Mouse (Mus musculus) intestine, postnatal 0 days (tissue): ENCODE data around the gene Mtfr2. TPM values are rescaled to one million over a fixed set of nuclear protein-coding genes. Genes with fewer than 3 reads are reported as not detected.
A peak's percentile ranks its signal among the peaks of the same experiment; 100 is the strongest.

Experiments used
- ATAC-seq: fragments of 200-750 bp; cut with Nextera tagmentation; 2 replicates; pipeline ENCODE4 v1.8.0; 2017; ENCODE audit warnings: mild to moderate bottlenecking, moderate TSS enrichment, moderate library complexity
- H3K27ac ChIP-seq: fragments of 300-500 bp; sonication (generic); 2 replicates; pipeline ENCODE4 v1.5.1; 2014; ENCODE audit warnings: mild to moderate bottlenecking, low read depth, low read length, moderate library complexity
- H3K27me3 ChIP-seq: fragments of 300-500 bp; sonication (generic); replicated peaks from 2 replicates; pipeline ENCODE4 v1.6.1; 2014; ENCODE audit warnings: low read length, mixed read lengths; ENCODE audit not compliant: control insufficient read depth, insufficient read depth
- H3K36me3 ChIP-seq: fragments of 300-500 bp; sonication (generic); 2 replicates; pipeline ENCODE4 v1.6.1; 2014; ENCODE audit warnings: mild to moderate bottlenecking, moderate library complexity; ENCODE audit not compliant: control insufficient read depth, insufficient read depth
- H3K4me1 ChIP-seq: fragments of 300-500 bp; sonication (generic); replicated peaks from 2 replicates; pipeline ENCODE4 v1.6.1; 2014; ENCODE audit warnings: antibody characterized with exemption, low read length, mixed read lengths; ENCODE audit not compliant: control insufficient read depth, insufficient read depth
- H3K4me2 ChIP-seq: fragments of 300-500 bp; sonication (generic); replicated peaks from 2 replicates; pipeline ENCODE4 v1.6.1; 2014; ENCODE audit warnings: low read depth, mild to moderate bottlenecking, moderate library complexity
- H3K4me3 ChIP-seq: fragments of 300-500 bp; sonication (generic); 2 replicates; pipeline ENCODE4 v1.5.1; 2014; ENCODE audit warnings: low read depth, low read length
- H3K9ac ChIP-seq: fragments of 300-500 bp; sonication (generic); 2 replicates; pipeline ENCODE4 v1.6.1; 2014; ENCODE audit warnings: mild to moderate bottlenecking, low read depth, low read length
- H3K9me3 ChIP-seq: fragments of 300-500 bp; sonication (generic); 2 replicates; pipeline ENCODE4 v1.6.1; 2016; ENCODE audit warnings: mixed run types; ENCODE audit not compliant: control insufficient read depth
- CTCF ChIP-seq: sonication (generic); IDR thresholded peaks from 2 replicates; pipeline ENCODE4 v1.5.1; 2016; ENCODE audit warnings: low read depth, mild to moderate bottlenecking, control low read depth, antibody characterized with exemption, moderate library complexity
- WGBS: fragments of 180-500 bp; shearing (Covaris S2); extraction: QIAGEN DNeasy Blood & Tissue Kit; methylation state at CpG from one replicate; pipeline ENCODE4 v1.1.7; 2014; 5-methylcytosine and 5-hydroxymethylcytosine counted together
- polyA plus RNA-seq: library from polyadenylated mRNA; unstranded; fragments of >200 nt; fragmentation: Nextera tagmentation; extraction: Ambion mirVana; gene quantifications from 2 replicates; pipeline ENCODE4 v1.2.1, GENCODE M21; 2015

Mtfr2 gene
- polyA plus RNA-seq, 1 experiment from 2014 or later: 0.44 TPM

DNA sequence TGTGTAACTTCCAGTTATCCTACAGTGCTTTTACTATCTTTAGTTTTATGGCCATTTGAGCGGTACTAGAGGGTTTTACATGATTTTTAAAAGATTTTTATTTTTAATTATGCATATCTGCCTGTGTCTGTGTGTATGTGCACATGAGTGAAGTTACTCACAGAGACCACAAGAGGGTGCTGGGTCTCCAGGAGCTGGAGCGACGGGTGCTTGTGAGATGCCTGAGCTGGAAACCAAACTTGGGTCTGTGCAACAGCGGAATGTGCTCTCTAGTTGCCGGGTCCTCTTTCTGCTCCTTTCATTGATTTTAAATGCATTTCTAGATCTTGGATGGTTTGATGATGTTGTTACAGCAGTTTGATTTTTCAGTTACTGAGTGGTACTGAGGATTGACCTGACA is 24.5 kb downstream of the Mtfr2 start:
- no peaks in the 10 kb centered on the region for H3K36me3 ChIP-seq
- no peak overlapping the region for H3K9ac ChIP-seq
- H3K27ac ChIP-seq: no peak overlapping the region
- no peak for ATAC-seq
- no peaks in the 10 kb centered on the region for H3K4me1 ChIP-seq
- 95% methylated on average over 5 of the region's 5 CpGs for WGBS
- H3K27me3 ChIP-seq: no peaks in the 10 kb centered on the region
- no peak overlapping the region for H3K4me2 ChIP-seq
- peak; percentile 30 for TF ChIP-seq CTCF
- H3K9me3 ChIP-seq: no peaks in the 10 kb centered on the region
- no peak overlapping the region for H3K4me3 ChIP-seq

DNA sequence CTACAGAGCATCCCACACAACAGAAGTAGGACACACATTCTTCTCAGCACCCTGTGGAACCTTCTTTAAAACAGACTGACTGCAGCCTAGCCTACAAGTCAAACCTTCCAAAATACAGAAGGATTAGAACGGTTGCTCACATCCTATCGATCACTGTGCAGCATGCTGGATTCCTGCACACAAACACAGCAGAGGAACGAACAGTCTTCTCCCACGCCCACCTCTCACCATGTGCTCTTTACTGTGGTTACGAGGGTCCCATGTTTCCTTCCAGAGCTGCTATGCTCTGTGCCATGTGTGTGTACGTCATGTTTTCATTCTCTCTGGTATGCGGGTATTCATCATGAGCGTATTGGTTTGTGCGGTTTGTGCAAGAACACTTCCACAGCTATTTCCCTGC is 30.1 kb downstream of the Mtfr2 start:
- no peak for ATAC-seq
- H3K27me3 ChIP-seq: no peaks in the 10 kb centered on the region
- 88% methylated on average over 9 of the region's 9 CpGs for WGBS
- H3K4me1 ChIP-seq: no peaks in the 10 kb centered on the region
- no peaks in the 10 kb centered on the region for H3K9me3 ChIP-seq
- no peak for TF ChIP-seq CTCF
- no peak overlapping the region for H3K4me2 ChIP-seq
- no peak overlapping the region for H3K27ac ChIP-seq
- H3K9ac ChIP-seq: no peak overlapping the region
- no peaks in the 10 kb centered on the region for H3K36me3 ChIP-seq
- H3K4me3 ChIP-seq: no peak overlapping the region

DNA sequence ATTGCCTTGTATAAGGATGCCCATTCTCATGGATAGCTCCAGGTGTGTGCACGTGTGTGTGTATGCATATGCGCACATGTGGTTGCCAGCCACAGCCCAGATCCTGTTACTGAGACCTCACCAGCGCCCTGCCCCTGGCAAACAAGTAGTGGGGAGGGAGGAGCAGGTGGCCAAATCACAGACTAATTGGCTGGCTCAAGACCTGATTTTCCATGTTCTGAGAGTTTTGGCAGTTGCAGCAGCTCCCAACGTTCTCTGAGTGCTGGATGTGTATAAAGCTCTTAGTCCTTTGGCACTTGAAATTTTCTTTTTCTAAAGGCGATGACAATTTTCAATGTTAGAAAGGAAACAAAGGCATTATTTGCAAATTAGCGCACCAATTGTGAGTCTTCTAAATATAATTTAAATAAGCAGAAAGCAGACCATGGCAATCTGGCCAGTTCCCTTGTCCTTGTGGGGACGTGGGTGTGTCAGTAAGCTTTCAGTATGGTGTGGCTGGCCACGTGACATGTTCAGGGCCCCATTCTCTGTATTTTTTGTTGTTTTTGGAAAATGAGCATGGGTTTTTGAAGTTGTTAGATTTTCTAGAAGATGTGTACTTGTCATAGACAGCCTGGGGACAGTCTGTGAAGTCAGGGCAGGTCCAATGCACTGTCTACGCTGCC is 31.6 kb downstream of the Mtfr2 start:
- Histone ChIP-seq H3K4me2 (no peak overlapping the region), H3K27me3 (no peaks in the 10 kb centered on the region), H3K4me1 (no peaks in the 10 kb centered on the region), H3K4me3 (no peak overlapping the region), H3K9ac (no peak overlapping the region), H3K9me3 (no peaks in the 10 kb centered on the region), H3K27ac (no peak overlapping the region), H3K36me3 (no peaks in the 10 kb centered on the region)
- no peak for ATAC-seq
- no peak for TF ChIP-seq CTCF
- 81% methylated on average over 9 of the region's 9 CpGs for WGBS

DNA sequence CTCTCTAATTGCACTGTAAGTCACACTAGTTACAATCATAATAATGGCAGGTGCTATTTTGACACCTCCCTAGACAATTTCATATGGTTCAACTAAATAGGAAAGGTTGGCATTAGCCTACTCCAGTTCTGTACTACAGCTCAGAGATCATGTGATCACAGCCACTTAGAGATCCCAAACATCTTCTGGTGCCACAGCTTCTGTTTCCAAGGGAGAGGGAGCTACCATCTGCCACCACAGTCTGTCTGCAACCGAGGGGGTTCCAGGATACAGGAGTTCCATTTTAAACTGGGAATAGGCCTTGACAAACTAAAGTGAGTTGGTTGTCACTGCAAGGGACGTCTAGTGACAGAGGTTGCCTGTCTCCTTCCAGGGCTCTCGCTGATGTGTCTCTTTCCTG is 33.2 kb downstream of the Mtfr2 start:
- no peak overlapping the region for H3K4me2 ChIP-seq
- H3K4me3 ChIP-seq: no peak overlapping the region
- H3K27ac ChIP-seq: no peak overlapping the region
- no peak overlapping the region for H3K9ac ChIP-seq
- no peaks in the 10 kb centered on the region for H3K4me1 ChIP-seq
- WGBS: 80% methylated on average over 3 of the region's 3 CpGs
- no peaks in the 10 kb centered on the region for H3K9me3 ChIP-seq
- H3K27me3 ChIP-seq: no peaks in the 10 kb centered on the region
- no peaks in the 10 kb centered on the region for H3K36me3 ChIP-seq
- no peak for TF ChIP-seq CTCF
- ATAC-seq: no peak

DNA sequence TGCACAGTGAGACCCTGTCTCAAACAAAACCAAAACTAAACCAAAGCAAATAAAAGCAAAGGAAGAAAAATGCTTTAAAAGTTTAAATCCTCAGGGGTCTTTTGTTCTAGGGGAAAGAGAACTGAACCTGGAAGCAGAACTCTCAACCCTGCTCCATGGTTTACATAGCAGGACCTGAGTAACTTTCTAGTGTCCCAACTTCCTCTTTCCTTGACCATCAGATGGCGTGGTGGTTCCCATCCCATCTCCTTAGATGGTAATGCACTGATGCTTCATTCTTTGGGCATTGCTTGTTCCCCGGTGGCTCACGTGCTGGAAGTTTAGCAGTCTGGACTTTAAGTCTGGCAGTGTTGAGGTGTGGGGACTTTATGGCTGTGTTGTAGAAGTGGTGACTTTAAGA is 33.8 kb downstream of the Mtfr2 start:
- Histone ChIP-seq H3K9ac (no peak overlapping the region), H3K4me1 (no peaks in the 10 kb centered on the region), H3K4me2 (no peak overlapping the region), H3K9me3 (no peaks in the 10 kb centered on the region), H3K4me3 (no peak overlapping the region), H3K36me3 (no peaks in the 10 kb centered on the region), H3K27me3 (no peaks in the 10 kb centered on the region), H3K27ac (no peak overlapping the region)
- no peak for ATAC-seq
- no peak for TF ChIP-seq CTCF
- 73% methylated on average over 3 of the region's 3 CpGs for WGBS

DNA sequence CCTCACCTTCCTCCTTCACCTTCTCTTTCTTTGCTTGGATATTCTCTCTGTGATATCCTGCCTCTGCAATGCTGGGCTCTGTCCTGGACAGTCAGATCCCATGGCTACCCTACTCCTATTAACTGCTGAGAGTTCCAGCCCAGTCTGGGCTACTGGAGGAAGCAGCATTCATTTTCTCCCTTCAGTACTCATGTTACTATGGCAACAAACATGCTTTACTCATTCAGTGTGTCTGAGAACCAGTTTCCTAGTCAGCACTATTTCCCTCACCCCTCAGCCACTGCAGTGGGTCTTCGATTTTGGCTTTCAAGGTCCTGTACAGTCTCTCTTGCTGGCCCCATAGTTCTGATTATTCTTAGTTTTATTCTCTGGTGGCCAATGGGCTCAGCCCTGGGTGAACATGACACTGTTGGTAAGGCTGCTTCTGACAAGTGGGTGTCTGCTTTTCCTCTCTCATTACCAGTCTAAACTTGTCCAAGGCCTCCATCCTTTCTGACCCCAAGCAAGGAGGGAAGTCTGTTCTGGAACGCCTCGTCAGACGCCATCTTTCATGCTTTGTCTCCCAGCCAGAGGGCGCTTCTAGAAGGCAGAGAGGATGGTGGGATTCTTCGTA is 35.3 kb downstream of the Mtfr2 start:
- Histone ChIP-seq H3K27ac (no peak overlapping the region), H3K4me3 (no peak overlapping the region), H3K27me3 (no peaks in the 10 kb centered on the region), H3K36me3 (no peaks in the 10 kb centered on the region), H3K4me2 (no peak overlapping the region), H3K9me3 (no peaks in the 10 kb centered on the region), H3K4me1 (no peaks in the 10 kb centered on the region), H3K9ac (no peak overlapping the region)
- no peak for ATAC-seq
- WGBS: 77% methylated on average over 6 of the region's 6 CpGs
- TF ChIP-seq CTCF: no peak
